Mouse (Mus musculus) embryonic fibroblast, embryonic 13.5 days (primary cell): Measurements from ENCODE around the gene Usp39. TPM values are rescaled to one million over a fixed set of nuclear protein-coding genes. Genes with fewer than 3 reads are reported as not detected.
A peak's percentile ranks its signal among the peaks of the same experiment; 100 is the strongest.

ENCODE experiments used
- H3K27ac ChIP-seq: 2 replicates; pipeline ENCODE4 v1.5.1; 2012; ENCODE audit warnings: low read length, control low read depth, inconsistent platforms; ENCODE audit not compliant: insufficient read depth
- H3K4me1 ChIP-seq: 2 replicates; pipeline ENCODE4 v1.6.1; 2011; ENCODE audit warnings: low read length; ENCODE audit not compliant: control insufficient read depth, insufficient read depth
- H3K4me3 ChIP-seq: 2 replicates; pipeline ENCODE4 v1.5.1; 2011; ENCODE audit warnings: mild to moderate bottlenecking, control low read depth, low read length; ENCODE audit not compliant: insufficient read depth
- CTCF ChIP-seq: IDR thresholded peaks from 2 replicates; pipeline ENCODE4 v1.5.1; 2011; ENCODE audit warnings: mild to moderate bottlenecking, control low read depth, low read length, moderate library complexity, borderline replicate concordance; ENCODE audit not compliant: insufficient read depth
- POLR2A ChIP-seq: IDR thresholded peaks from 2 replicates; pipeline ENCODE4 v1.6.1; 2011; ENCODE audit warnings: low read depth, mild to moderate bottlenecking, control low read depth, low read length, moderate library complexity
- polyA plus RNA-seq: library from polyadenylated mRNA; stranded (reverse); fragments of >200 nt; gene quantifications from 2 replicates; pipeline ENCODE4 v1.2.4, GENCODE M21; 2011; ENCODE audit warnings: low read depth; ENCODE audit not compliant: missing spikeins, insufficient read length

Usp39 gene
- polyA plus RNA-seq, 1 experiment = 73.5 TPM

GRCm38 (mm10) chr6:72355066-72355911 is 10.3 kb upstream of the Usp39 start, which contains the start of gene Tmem150a:
Tmem150a (plus strand) TSS chr6:72355447.
- peak within 1 kb of the TSS; percentile 64 for H3K4me3 ChIP-seq
- peaks cover 15% of the 10 kb centered on the region for H3K4me1 ChIP-seq
- peak within 1 kb of the TSS; percentile 48 for H3K27ac ChIP-seq
- TF ChIP-seq POLR2A (peak; percentile 31), CTCF (no peak)

- Histone ChIP-seq H3K27ac (no peak overlapping the region), H3K4me3 (no peak overlapping the region), H3K4me1 (peaks cover 15% of the 10 kb centered on the region)
- TF ChIP-seq CTCF (no peak), POLR2A (no peak)
These were observed 9.0 kb upstream of the Usp39 start for GRCm38 (mm10) chr6:72354025-72354424.

- no peak for TF ChIP-seq CTCF
- no peak for TF ChIP-seq POLR2A
- Histone ChIP-seq H3K27ac (peak overlapping the region; percentile 50; the same call in 1 of the 2 replicates), H3K4me3 (no peak overlapping the region), H3K4me1 (peaks cover 18% of the 10 kb centered on the region)
These were observed 7.8 kb upstream of the Usp39 start for GRCm38 (mm10) chr6:72352636-72353405.

GRCm38 (mm10) chr6:72350214-72350613 is 5.2 kb upstream of the Usp39 start:
- Histone ChIP-seq H3K4me1 (peaks cover 14% of the 10 kb centered on the region), H3K4me3 (no peak overlapping the region), H3K27ac (no peak overlapping the region)
- no peak for TF ChIP-seq CTCF
- TF ChIP-seq POLR2A = no peak

GRCm38 (mm10) chr6:72348411-72348810 is 3.4 kb upstream of the Usp39 start:
- H3K27ac ChIP-seq = no peak overlapping the region
- H3K4me3 ChIP-seq = peak overlapping the region; percentile 78; the same call in 1 of the 2 replicates
- TF ChIP-seq CTCF = no peak
- TF ChIP-seq POLR2A = no peak
- H3K4me1 ChIP-seq = peaks cover 16% of the 10 kb centered on the region

- Histone ChIP-seq H3K27ac (peak within 1 kb of the TSS; percentile 11), H3K4me1 (peaks cover 11% of the 10 kb centered on the region), H3K4me3 (peak within 1 kb of the TSS; percentile 78)
- peak; percentile 69 for TF ChIP-seq POLR2A
- TF ChIP-seq CTCF = 0 out of 2 replicates have a peak, but pooled peaks have one; percentile 8
These were observed 2.4 kb upstream of the Usp39 start, which contains the start of gene 0610030E20Rik for GRCm38 (mm10) chr6:72347166-72347941. 0610030E20Rik (plus strand) TSS chr6:72347317.

- H3K4me1 ChIP-seq = peaks cover 6% of the 10 kb centered on the region
- TF ChIP-seq CTCF (no peak), POLR2A (no peak)
- no peak overlapping the region for H3K4me3 ChIP-seq
- no peak overlapping the region for H3K27ac ChIP-seq
These were observed 1.3 kb upstream of the Usp39 start for GRCm38 (mm10) chr6:72346261-72346660.

- Histone ChIP-seq H3K4me3 (no peak overlapping the region), H3K4me1 (peaks cover 6% of the 10 kb centered on the region), H3K27ac (peak overlapping the region; percentile 79; the same call in 1 of the 2 replicates)
- TF ChIP-seq POLR2A (no peak; the same call in 1 of the 2 replicates), CTCF (no peak)
These were observed 649 bp upstream of the Usp39 start for GRCm38 (mm10) chr6:72345633-72346032.
